Mouse (Mus musculus) MEL (cell line): Measurements from ENCODE around the gene Arid1a.

Experiments
- BHLHE40 ChIP-seq: IDR thresholded peaks from 2 replicates; pipeline ENCODE4 v1.6.1; 2012; ENCODE audit warnings: low read depth, mild to moderate bottlenecking, inconsistent platforms, low read length, improper control_type of control experiment, borderline replicate concordance
- CTCF ChIP-seq, 3 experiments: IDR thresholded peaks in 2 of 3; conservative IDR thresholded peaks in 1 of 3; 2 replicates each; pipeline ENCODE4 v1.5.1; 2011 to 2012; ENCODE audit warnings: low read length in 3 of 3, low read depth in 2 of 3, mild to moderate bottlenecking in 2 of 3, improper control_type of control experiment in 1 of 3, inconsistent platforms in 1 of 3, mixed read lengths in 1 of 3, moderate library complexity in 1 of 3; ENCODE audit not compliant: control insufficient read depth in 1 of 3, insufficient read depth in 1 of 3, poor library complexity in 1 of 3, severe bottlenecking in 1 of 3
- E2F4 ChIP-seq: IDR thresholded peaks from 2 replicates; pipeline ENCODE4 v1.6.1; 2011; ENCODE audit warnings: low read depth, low read length, improper control_type of control experiment, borderline replicate concordance
- MAX ChIP-seq: IDR thresholded peaks from 2 replicates; pipeline ENCODE4 v1.6.1; 2011; ENCODE audit warnings: low read length, improper control_type of control experiment
- MYC ChIP-seq: IDR thresholded peaks from 2 replicates; pipeline ENCODE4 v1.6.1; 2011; ENCODE audit warnings: low read depth, mild to moderate bottlenecking, low read length, improper control_type of control experiment, moderate library complexity
- POLR2A ChIP-seq, 2 experiments: IDR thresholded peaks; 2 replicates each; pipeline ENCODE4 v1.6.1; 2011 to 2012; ENCODE audit warnings: low read length in 2 of 2, mild to moderate bottlenecking in 2 of 2, control low read depth in 1 of 2, improper control_type of control experiment in 1 of 2, low read depth in 1 of 2, moderate library complexity in 1 of 2; ENCODE audit not compliant: control insufficient read depth in 1 of 2, insufficient read depth in 1 of 2, poor library complexity in 1 of 2
- RAD21 ChIP-seq: IDR thresholded peaks from 2 replicates; pipeline ENCODE4 v1.6.1; 2011; ENCODE audit warnings: mild to moderate bottlenecking, low read depth, low read length, improper control_type of control experiment
- TCF12 ChIP-seq: IDR thresholded peaks from 2 replicates; pipeline ENCODE4 v1.6.1; 2014; ENCODE audit warnings: low read depth, mild to moderate bottlenecking, inconsistent platforms, low read length, improper control_type of control experiment, moderate library complexity

- TF ChIP-seq RAD21 (no peak), MAX (no peak), CTCF (IDR thresholded peaks at IDR 0.05 in 2 of 3, conservative IDR thresholded peaks at IDR 0.05 in 1 of 3; ENCODE audit: control insufficient read depth in 1 of 3, insufficient read depth in 1 of 3, low read depth in 2 of 3, low read length in 3 of 3, poor library complexity in 1 of 3, severe bottlenecking in 1 of 3) (no peak), TCF12 (no peak), POLR2A (IDR thresholded peaks at IDR 0.05; ENCODE audit: control insufficient read depth in 1 of 2, insufficient read depth in 1 of 2, low read depth in 1 of 2, low read length in 2 of 2, poor library complexity in 1 of 2) (peak in 1 of 2 experiments; percentile 73; a peak in 2 of 4 replicates), BHLHE40 (no peak), E2F4 (no peak), MYC (no peak)
Measured at GRCm38 (mm10) chr4:133675594-133676016, 81.0 kb downstream of the Arid1a start.
